Mouse (Mus musculus): Measurements from ENCODE around the gene Stard13.

GRCm38 (mm10) chr5:151189789-151190378 is 43.8 kb downstream of the Stard13 start:
- peak; percentile 7; the same call in 1 of the 2 replicates for TF ChIP-seq CTCF (IDR thresholded peaks at IDR 0.05; ENCODE audit: extremely low read depth, insufficient read length, insufficient replicate concordance, low read depth, low read length)
- no peak for TF ChIP-seq POLR2A (IDR thresholded peaks at IDR 0.05; ENCODE audit: low read depth, low read length)
